Mouse (Mus musculus) lung, embryonic 16.5 days (tissue): ENCODE measurements at regions not wholly inside any gene's neighbourhood (a gene's known extent, or its start where the extent isn't known, plus 50 kb on each side); places are given as distances from the start of the nearest gene placed in this dataset.
"Not testable (repeated sequence)": the region's sequence is repeated elsewhere in the genome, so short reads cannot be mapped to it uniquely, and the experiment has no call there.

Source experiments
- ATAC-seq: fragments of 200-750 bp; cut with Nextera tagmentation; 2 replicates; pipeline ENCODE4 v1.8.0; 2017; ENCODE audit warnings: low read depth, mild to moderate bottlenecking, moderate library complexity
- H3K27ac ChIP-seq: fragments of 300-500 bp; sonication (generic); 2 replicates; pipeline ENCODE4 v1.5.1; 2014; ENCODE audit warnings: mild to moderate bottlenecking, control low read depth, low read length
- H3K27me3 ChIP-seq: fragments of 300-500 bp; sonication (generic); 2 replicates; pipeline ENCODE4 v1.6.1; 2014; ENCODE audit warnings: low read depth, low read length, mixed read lengths; ENCODE audit not compliant: control insufficient read depth, insufficient read depth
- H3K36me3 ChIP-seq: fragments of 300-500 bp; sonication (generic); 2 replicates; pipeline ENCODE4 v1.6.1; 2014; ENCODE audit warnings: low read length; ENCODE audit not compliant: control insufficient read depth, insufficient read depth
- H3K4me1 ChIP-seq: fragments of 300-500 bp; sonication (generic); replicated peaks from 2 replicates; pipeline ENCODE4 v1.6.1; 2014; ENCODE audit warnings: low read length, mixed read lengths; ENCODE audit not compliant: control insufficient read depth, insufficient read depth
- H3K4me2 ChIP-seq: fragments of 300-500 bp; sonication (generic); 2 replicates; pipeline ENCODE4 v1.6.1; 2014; ENCODE audit warnings: low read depth, low read length, control low read depth
- H3K4me3 ChIP-seq: fragments of 300-500 bp; sonication (generic); 2 replicates; pipeline ENCODE4 v1.5.1; 2014; ENCODE audit warnings: mild to moderate bottlenecking, low read length, control low read depth
- H3K9ac ChIP-seq: fragments of 300-500 bp; sonication (generic); 2 replicates; pipeline ENCODE4 v1.6.1; 2014; ENCODE audit warnings: low read length, control low read depth
- H3K9me3 ChIP-seq: fragments of 300-500 bp; sonication (generic); 2 replicates; pipeline ENCODE4 v1.6.1; 2016; ENCODE audit warnings: low read length; ENCODE audit not compliant: control insufficient read depth
- WGBS: fragments of 180-500 bp; shearing (Covaris S2); extraction: QIAGEN DNeasy Blood & Tissue Kit; methylation state at CpG from one replicate; pipeline ENCODE4 v1.1.7; 2014; 5-methylcytosine and 5-hydroxymethylcytosine counted together

GRCm38 (mm10) chr10:120674321-120675045 is 198.2 kb upstream of the Hmga2 start:
- Histone ChIP-seq H3K4me3 (no peak overlapping the region), H3K36me3 (no peaks in the 10 kb centered on the region), H3K4me2 (no peak overlapping the region), H3K27ac (no peak overlapping the region), H3K9ac (no peak overlapping the region), H3K4me1 (0 out of 2 replicates have a peak, but pooled peaks cover 4% of the 10 kb centered on the region), H3K27me3 (no peaks in the 10 kb centered on the region), H3K9me3 (no peaks in the 10 kb centered on the region)
- peak; percentile 56; the same call in 1 of the 2 replicates for ATAC-seq
- 45% methylated on average over 10 of the region's 10 CpGs for WGBS

- not testable (repeated sequence) for ATAC-seq, H3K9me3 ChIP-seq, H3K36me3 ChIP-seq, H3K27ac ChIP-seq, H3K9ac ChIP-seq, H3K4me3 ChIP-seq, H3K4me1 ChIP-seq, H3K4me2 ChIP-seq, H3K27me3 ChIP-seq
- 88% methylated on average over 5 of the region's 7 CpGs for WGBS
These were observed 191.4 kb upstream of the Hmga2 start for GRCm38 (mm10) chr10:120667678-120668031.

- H3K4me1 ChIP-seq, result no peaks in the 10 kb centered on the region
- H3K9ac ChIP-seq, result no peak overlapping the region
- H3K27ac ChIP-seq, result no peak overlapping the region
- H3K4me3 ChIP-seq, result no peak overlapping the region
- 62% methylated on average over 12 of the region's 12 CpGs for WGBS
- ATAC-seq, result no peak
- no peak overlapping the region for H3K4me2 ChIP-seq
- H3K9me3 ChIP-seq, result no peaks in the 10 kb centered on the region
- no peaks in the 10 kb centered on the region for H3K36me3 ChIP-seq
- H3K27me3 ChIP-seq, result no peaks in the 10 kb centered on the region
These were observed 190.9 kb upstream of the Hmga2 start for GRCm38 (mm10) chr10:120666985-120667677.

- H3K4me2 ChIP-seq, result no peak overlapping the region
- no peak overlapping the region for H3K9ac ChIP-seq
- no peak overlapping the region for H3K27ac ChIP-seq
- WGBS, result 77% methylated on average over 7 of the region's 7 CpGs
- H3K9me3 ChIP-seq, result no peaks in the 10 kb centered on the region
- no peak overlapping the region for H3K4me3 ChIP-seq
- H3K4me1 ChIP-seq, result no peaks in the 10 kb centered on the region
- H3K36me3 ChIP-seq, result no peaks in the 10 kb centered on the region
- ATAC-seq, result no peak
- no peaks in the 10 kb centered on the region for H3K27me3 ChIP-seq
These were observed 190.1 kb upstream of the Hmga2 start for GRCm38 (mm10) chr10:120666202-120666860.

- Histone ChIP-seq H3K9me3 (no peaks in the 10 kb centered on the region), H3K9ac (no peak overlapping the region), H3K36me3 (no peaks in the 10 kb centered on the region), H3K4me1 (no peaks in the 10 kb centered on the region), H3K27ac (peak overlapping the region; percentile 5; the same call in 1 of the 2 replicates), H3K4me2 (no peak overlapping the region), H3K4me3 (no peak overlapping the region), H3K27me3 (no peaks in the 10 kb centered on the region)
- ATAC-seq, result no peak
- WGBS, result 45% methylated on average over 5 of the region's 5 CpGs
These were observed 189.4 kb upstream of the Hmga2 start for GRCm38 (mm10) chr10:120665670-120666069.

- Histone ChIP-seq H3K9ac (no peak overlapping the region), H3K9me3 (no peaks in the 10 kb centered on the region), H3K4me1 (no peaks in the 10 kb centered on the region), H3K4me3 (no peak overlapping the region), H3K27ac (no peak overlapping the region), H3K27me3 (no peaks in the 10 kb centered on the region), H3K36me3 (no peaks in the 10 kb centered on the region), H3K4me2 (no peak overlapping the region)
- ATAC-seq, result no peak
- WGBS, result 88% methylated on average over 5 of the region's 5 CpGs
These were observed 188.2 kb upstream of the Hmga2 start for GRCm38 (mm10) chr10:120664419-120664818.

- H3K27me3 ChIP-seq, result no peaks in the 10 kb centered on the region
- H3K9ac ChIP-seq, result no peak overlapping the region
- H3K4me1 ChIP-seq, result no peaks in the 10 kb centered on the region
- 57% methylated on average over 11 of the region's 11 CpGs for WGBS
- H3K27ac ChIP-seq, result no peak overlapping the region
- H3K4me3 ChIP-seq, result no peak overlapping the region
- H3K9me3 ChIP-seq, result no peaks in the 10 kb centered on the region
- ATAC-seq, result no peak
- no peak overlapping the region for H3K4me2 ChIP-seq
- H3K36me3 ChIP-seq, result no peaks in the 10 kb centered on the region
These were observed 187.1 kb upstream of the Hmga2 start for GRCm38 (mm10) chr10:120663396-120663795.

- Histone ChIP-seq H3K4me2 (no peak overlapping the region), H3K4me3 (no peak overlapping the region), H3K9ac (no peak overlapping the region), H3K27ac (no peak overlapping the region), H3K36me3 (no peaks in the 10 kb centered on the region), H3K4me1 (no peaks in the 10 kb centered on the region), H3K27me3 (no peaks in the 10 kb centered on the region), H3K9me3 (no peaks in the 10 kb centered on the region)
- ATAC-seq, result no peak
- 43% methylated on average over 6 of the region's 6 CpGs for WGBS
These were observed 184.2 kb upstream of the Hmga2 start for GRCm38 (mm10) chr10:120660503-120660902.

- Histone ChIP-seq H3K4me1 (peaks cover 9% of the 10 kb centered on the region; the same call in 1 of the 2 replicates), H3K4me3 (no peak overlapping the region), H3K27ac (no peak overlapping the region), H3K9ac (no peak overlapping the region), H3K27me3 (no peaks in the 10 kb centered on the region), H3K4me2 (no peak overlapping the region), H3K9me3 (peaks cover 3% of the 10 kb centered on the region; the same call in 1 of the 2 replicates), H3K36me3 (no peaks in the 10 kb centered on the region)
- no peak for ATAC-seq
- WGBS, result 48% methylated on average over 14 of the region's 14 CpGs
These were observed 179.1 kb upstream of the Hmga2 start for GRCm38 (mm10) chr10:120655238-120655931.
